Mouse (Mus musculus) embryonic facial prominence, embryonic 11.5 days (tissue): ENCODE data around the gene Tcaf3. TPM values are rescaled to one million over a fixed set of nuclear protein-coding genes. Genes with fewer than 3 reads are reported as not detected.

Source experiments
- ATAC-seq: fragments of 200-750 bp; cut with Nextera tagmentation; replicated peaks from 2 replicates; pipeline ENCODE4 v1.8.0; 2017; ENCODE audit warnings: low read depth; ENCODE audit not compliant: insufficient number of reproducible peaks, low FRiP score, low TSS enrichment
- DNase-seq: peaks from one replicate; pipeline ENCODE4 v3.0.0-alpha.2; 2015; ENCODE audit warnings: low spot score
- H3K27ac ChIP-seq: fragments of 300-500 bp; sonication (generic); replicated peaks from 2 replicates; pipeline ENCODE4 v1.5.1; 2014; ENCODE audit warnings: mild to moderate bottlenecking, low read depth, low read length, control low read depth
- H3K27me3 ChIP-seq: fragments of 300-500 bp; sonication (generic); 2 replicates; pipeline ENCODE4 v1.6.1; 2014; ENCODE audit warnings: mild to moderate bottlenecking, low read length, moderate library complexity, mixed read lengths; ENCODE audit not compliant: control insufficient read depth, insufficient read depth
- H3K36me3 ChIP-seq: fragments of 300-500 bp; sonication (generic); replicated peaks from 2 replicates; pipeline ENCODE4 v1.6.1; 2014; ENCODE audit warnings: low read depth, mild to moderate bottlenecking, low read length, moderate library complexity, mixed read lengths; ENCODE audit not compliant: control insufficient read depth, insufficient read depth
- H3K4me1 ChIP-seq: fragments of 300-500 bp; sonication (generic); 2 replicates; pipeline ENCODE4 v1.6.1; 2014; ENCODE audit warnings: low read length, mixed read lengths; ENCODE audit not compliant: control insufficient read depth, insufficient read depth
- H3K4me2 ChIP-seq: fragments of 300-500 bp; sonication (generic); 2 replicates; pipeline ENCODE4 v1.6.1; 2014; ENCODE audit warnings: low read depth, mild to moderate bottlenecking, control low read depth, low read length, moderate library complexity
- H3K4me3 ChIP-seq: fragments of 300-500 bp; sonication (generic); 2 replicates; pipeline ENCODE4 v1.5.1; 2014; ENCODE audit warnings: low read depth, low read length, control low read depth
- H3K9ac ChIP-seq: fragments of 300-500 bp; sonication (generic); replicated peaks from 2 replicates; pipeline ENCODE4 v1.6.1; 2014; ENCODE audit warnings: mild to moderate bottlenecking, control low read depth, low read length
- H3K9me3 ChIP-seq: fragments of 300-500 bp; sonication (generic); replicated peaks from 2 replicates; pipeline ENCODE4 v1.6.1; 2016; ENCODE audit warnings: mild to moderate bottlenecking, low read length, inconsistent platforms, mixed read lengths; ENCODE audit not compliant: control insufficient read depth
- WGBS: fragments of 180-500 bp; shearing (Covaris S2); extraction: QIAGEN DNeasy Blood & Tissue Kit; methylation state at CpG from one replicate; pipeline ENCODE4 v1.1.7; 2014; 5-methylcytosine and 5-hydroxymethylcytosine counted together
- polyA plus RNA-seq: library from polyadenylated mRNA; unstranded; fragments of >200 nt; fragmentation: Nextera tagmentation; extraction: Ambion mirVana; gene quantifications from 2 replicates; pipeline ENCODE4 v1.2.1, GENCODE M21; 2014

The Tcaf3 gene
- polyA plus RNA-seq, 1 experiment from 2014 or later: not detected

GRCm38 (mm10) chr6:42586569-42586968 is 10.9 kb downstream of the Tcaf3 start:
- Histone ChIP-seq H3K27ac (no peak overlapping the region), H3K9me3 (no peaks in the 10 kb centered on the region), H3K27me3 (no peaks in the 10 kb centered on the region), H3K9ac (no peak overlapping the region), H3K36me3 (no peaks in the 10 kb centered on the region), H3K4me3 (no peak overlapping the region), H3K4me1 (no peaks in the 10 kb centered on the region), H3K4me2 (no peak overlapping the region)
- WGBS: 88% methylated on average over 5 of the region's 5 CpGs
- ATAC-seq: no peak
- no peak for DNase-seq

DNA sequence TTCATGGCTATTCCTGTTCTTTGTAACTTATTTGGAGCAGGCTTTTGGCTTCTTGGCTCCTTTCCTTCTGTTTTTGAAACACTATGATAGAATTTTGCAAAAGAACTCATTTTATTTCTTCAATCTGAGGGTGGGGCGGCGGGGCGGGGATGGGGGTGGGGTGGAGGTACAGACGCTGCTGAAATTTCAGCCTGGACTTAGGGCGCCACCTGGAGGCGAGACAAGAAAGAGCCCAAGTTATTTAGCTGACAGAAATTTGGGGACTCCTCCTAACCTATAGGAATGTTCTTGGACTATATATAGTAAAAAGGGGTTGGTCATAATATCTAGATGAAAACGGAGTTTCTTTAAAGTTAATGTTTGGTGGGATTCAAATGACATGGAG is 14.0 kb downstream of the Tcaf3 start:
- Histone ChIP-seq H3K36me3 (no peaks in the 10 kb centered on the region), H3K4me1 (no peaks in the 10 kb centered on the region), H3K27me3 (no peaks in the 10 kb centered on the region), H3K4me3 (no peak overlapping the region), H3K4me2 (no peak overlapping the region), H3K9ac (no peak overlapping the region), H3K27ac (no peak overlapping the region), H3K9me3 (no peaks in the 10 kb centered on the region)
- 3% methylated on average over 7 of the region's 7 CpGs for WGBS
- ATAC-seq (no peak), DNase-seq (peak; percentile 74)

- Histone ChIP-seq H3K4me2 (no peak overlapping the region), H3K4me3 (no peak overlapping the region), H3K9me3 (no peaks in the 10 kb centered on the region), H3K9ac (no peak overlapping the region), H3K27me3 (no peaks in the 10 kb centered on the region), H3K36me3 (no peaks in the 10 kb centered on the region), H3K4me1 (no peaks in the 10 kb centered on the region), H3K27ac (no peak overlapping the region)
- no peak for ATAC-seq
- WGBS: 58% methylated on average over 9 of the region's 9 CpGs
- peak; percentile 2 for DNase-seq
Measured at GRCm38 (mm10) chr6:42582741-42583487, 14.6 kb downstream of the Tcaf3 start.

DNA sequence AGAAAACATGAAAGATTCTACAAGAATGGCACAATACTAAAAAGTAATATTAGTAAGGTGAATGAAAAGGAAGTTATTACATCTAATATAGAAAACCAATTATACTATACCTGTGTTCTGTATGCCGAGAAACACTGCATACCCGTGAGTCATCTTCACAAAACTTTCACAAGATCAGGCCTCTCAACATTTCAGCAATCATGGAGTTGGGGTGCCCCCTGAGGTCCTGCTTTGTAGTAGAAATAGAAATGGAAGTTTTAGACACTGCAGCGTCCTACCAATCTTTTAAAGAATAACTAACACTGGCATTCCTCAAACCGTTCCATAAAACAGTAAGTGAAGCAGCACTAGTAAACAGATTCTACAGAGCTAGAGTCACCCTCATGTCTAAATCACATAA is 18.8 kb downstream of the Tcaf3 start:
- WGBS: 86% methylated on average over 4 of the region's 4 CpGs
- Histone ChIP-seq H3K9me3 (no peaks in the 10 kb centered on the region), H3K27me3 (no peaks in the 10 kb centered on the region), H3K4me2 (no peak overlapping the region), H3K27ac (no peak overlapping the region), H3K4me3 (no peak overlapping the region), H3K36me3 (no peaks in the 10 kb centered on the region), H3K9ac (no peak overlapping the region), H3K4me1 (no peaks in the 10 kb centered on the region)
- DNase-seq (no peak), ATAC-seq (no peak)

DNA sequence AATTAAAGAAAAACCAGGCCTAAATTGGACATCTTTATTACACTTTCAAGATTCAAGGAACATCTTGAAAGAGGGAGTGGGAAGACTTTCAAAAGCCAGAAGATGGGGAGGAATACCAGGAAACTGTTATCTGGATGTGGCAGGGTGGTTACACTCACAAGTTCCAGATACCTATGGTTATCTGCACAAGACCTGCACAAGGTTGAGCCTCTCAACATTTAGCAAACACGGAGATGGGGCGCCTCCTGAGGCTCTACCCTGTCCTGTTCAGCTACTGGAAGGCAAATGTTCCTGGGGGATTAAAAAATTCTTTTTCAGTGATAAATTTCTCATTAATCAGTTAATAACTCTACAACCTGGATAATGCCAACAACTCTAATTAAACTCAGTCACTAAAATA is 20.1 kb downstream of the Tcaf3 start:
- no peak for DNase-seq
- no peak overlapping the region for H3K9ac ChIP-seq
- no peak overlapping the region for H3K27ac ChIP-seq
- no peak overlapping the region for H3K4me3 ChIP-seq
- H3K4me2 ChIP-seq: no peak overlapping the region
- H3K27me3 ChIP-seq: no peaks in the 10 kb centered on the region
- no peak for ATAC-seq
- WGBS: 92% methylated on average over 2 of the region's 2 CpGs
- no peaks in the 10 kb centered on the region for H3K4me1 ChIP-seq
- H3K9me3 ChIP-seq: no peaks in the 10 kb centered on the region
- H3K36me3 ChIP-seq: no peaks in the 10 kb centered on the region

DNA sequence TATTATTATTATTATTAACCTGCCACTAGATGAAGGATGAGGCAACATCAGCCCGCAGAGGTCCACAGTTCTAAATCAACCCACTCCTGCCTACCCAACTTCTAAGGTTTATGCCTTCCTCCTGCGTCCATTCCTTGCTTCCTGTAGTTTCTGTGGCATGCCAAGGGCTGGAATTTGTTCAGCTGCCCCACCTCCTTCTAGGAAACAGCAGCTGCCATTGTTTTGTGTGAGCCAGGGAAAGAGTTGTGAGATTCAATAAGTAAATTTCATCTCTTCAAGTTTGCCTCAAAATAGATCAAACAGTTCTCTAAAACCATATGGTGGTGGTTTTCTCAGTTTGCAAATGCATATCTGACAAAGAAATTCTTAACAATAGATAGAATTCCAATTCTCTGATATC is 29.3 kb downstream of the Tcaf3 start:
- Histone ChIP-seq H3K9me3 (no peaks in the 10 kb centered on the region), H3K4me1 (no peaks in the 10 kb centered on the region)
- WGBS: 68% methylated on average over 2 of the region's 2 CpGs

GRCm38 (mm10) chr6:42566076-42566598 is 31.4 kb downstream of the Tcaf3 start:
- Histone ChIP-seq H3K4me1 (no peaks in the 10 kb centered on the region), H3K4me2 (no peak overlapping the region), H3K4me3 (no peak overlapping the region), H3K9ac (no peak overlapping the region), H3K27ac (no peak overlapping the region), H3K9me3 (no peaks in the 10 kb centered on the region), H3K27me3 (no peaks in the 10 kb centered on the region), H3K36me3 (no peaks in the 10 kb centered on the region)
- ATAC-seq (no peak), DNase-seq (no peak)
- WGBS: 85% methylated on average over 2 of the region's 2 CpGs

More for the DNA sequence above, 29.3 kb downstream of the Tcaf3 start:
- Histone ChIP-seq H3K4me2 (no peak overlapping the region), H3K27me3 (no peaks in the 10 kb centered on the region), H3K4me3 (no peak overlapping the region), H3K9ac (no peak overlapping the region), H3K27ac (no peak overlapping the region), H3K36me3 (no peaks in the 10 kb centered on the region)
- DNase-seq: no peak
- no peak for ATAC-seq

DNA sequence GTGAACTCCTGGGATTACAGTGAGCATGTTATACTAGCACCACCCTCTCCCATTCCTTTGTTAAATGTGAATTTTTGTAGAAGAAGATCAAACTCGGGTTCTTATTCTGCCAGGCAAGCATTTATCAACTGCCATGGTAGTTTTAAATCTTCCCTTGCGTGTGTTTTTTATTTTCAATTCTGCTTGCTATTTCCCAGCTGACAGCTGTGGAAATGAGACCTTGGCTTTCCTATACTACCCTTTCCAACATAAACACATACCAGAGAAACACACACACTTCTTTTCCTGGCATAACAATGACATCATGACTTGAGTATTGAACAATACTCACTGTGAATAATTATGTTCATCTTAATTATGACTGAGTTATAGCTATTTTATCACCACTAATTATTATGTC is 35.2 kb downstream of the Tcaf3 start:
- no peak overlapping the region for H3K27ac ChIP-seq
- no peaks in the 10 kb centered on the region for H3K27me3 ChIP-seq
- H3K36me3 ChIP-seq: no peaks in the 10 kb centered on the region
- no peak overlapping the region for H3K4me2 ChIP-seq
- H3K9me3 ChIP-seq: no peaks in the 10 kb centered on the region
- no peak overlapping the region for H3K9ac ChIP-seq
- ATAC-seq (no peak), DNase-seq (no peak)
- no peak overlapping the region for H3K4me3 ChIP-seq
- H3K4me1 ChIP-seq: no peaks in the 10 kb centered on the region
- 70% methylated on average over 2 of the region's 2 CpGs for WGBS
